Mouse (Mus musculus) macrophage (primary cell): ENCODE results near the gene Mbl2. TPM values are rescaled to one million over a fixed set of nuclear protein-coding genes. Genes with fewer than 3 reads are reported as not detected.
"Not testable (repeated sequence)": the region's sequence is repeated elsewhere in the genome, so short reads cannot be mapped to it uniquely, and the experiment has no call there.

Source experiments
- H3K27ac ChIP-seq: fragments of 350-480 bp; formaldehyde crosslinking; 2 replicates; pipeline ENCODE4 v1.9.0; 2021
- H3K36me3 ChIP-seq: fragments of 350-480 bp; formaldehyde crosslinking; 2 replicates; pipeline ENCODE4 v1.9.0; 2021; ENCODE audit errors: inconsistent target
- H3K4me3 ChIP-seq: fragments of 350-480 bp; formaldehyde crosslinking; 2 replicates; pipeline ENCODE4 v1.9.0; 2021; ENCODE audit errors: inconsistent target
- H3K79me2 ChIP-seq: fragments of 350-480 bp; formaldehyde crosslinking; 2 replicates; pipeline ENCODE4 v1.9.0; 2021; ENCODE audit errors: inconsistent target
- WGBS: methylation state at CpG from one replicate; pipeline ENCODE4 v1.1.7; 2026; ENCODE audit warnings: inconsistent platforms; ENCODE audit not compliant: missing documents; 5-methylcytosine and 5-hydroxymethylcytosine counted together
- polyA plus RNA-seq: library from polyadenylated mRNA; stranded (reverse); fragments of 250-400 nt; gene quantifications from 3 replicates; pipeline ENCODE4 v1.2.4, GENCODE M21; 2018; ENCODE audit warnings: inconsistent platforms
- total RNA-seq, 78 experiments: library from RNA; depleted of rRNA; stranded (reverse); fragments of 250-400 nt; gene quantifications; 1 replicate in 9 of 78; 2 replicates in 24 of 78; 3 replicates in 43 of 78; 4 replicates in 2 of 78; pipeline ENCODE4 v1.2.4; 2018; ENCODE audit warnings: inconsistent platforms in 56 of 78

Mbl2 gene
- total RNA-seq (2018; cell fraction: chromatin; rRNA removed): not detected
- total RNA-seq (2018; cell fraction: cytosol; rRNA removed): not detected
- total RNA-seq (2018; cell fraction: nucleus; rRNA removed): not detected
- polyA plus RNA-seq: not detected in 3 replicates

- 92% methylated on average over 3 of the region's 3 CpGs for WGBS
- H3K27ac ChIP-seq: no peak within 1 kb of the TSS
- H3K4me3 ChIP-seq: no peak within 1 kb of the TSS
- H3K36me3 ChIP-seq: no peaks in the 10 kb centered on the region
- no peaks in the 10 kb centered on the region for H3K79me2 ChIP-seq
Observed at GRCm38 (mm10) chr19:30232691-30233090, at the start of gene Mbl2. TSS of gene Mbl2 (plus strand) at chr19:30232942.

DNA sequence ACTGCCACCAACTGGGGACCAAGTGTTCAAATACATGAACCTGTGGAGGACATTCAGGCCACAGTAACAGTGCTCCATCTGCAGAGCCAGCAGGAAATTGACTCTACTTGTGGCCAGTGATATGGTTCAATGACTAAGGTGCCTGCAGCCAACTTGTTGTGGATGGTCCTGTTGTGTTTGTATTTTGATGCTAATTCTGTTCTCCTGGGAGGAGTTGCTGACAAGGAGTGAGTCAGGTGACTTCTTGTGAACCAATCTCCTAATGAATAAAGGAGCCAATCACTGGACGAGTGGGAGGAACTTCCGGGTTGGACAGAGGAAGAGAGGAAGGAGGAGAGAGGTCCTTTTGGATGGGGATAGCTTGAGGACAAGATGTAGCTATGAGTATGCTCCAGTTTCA lies 47.2 kb upstream of the Mbl2 start:
- Histone ChIP-seq H3K36me3 (no peaks in the 10 kb centered on the region), H3K4me3 (no peak overlapping the region), H3K79me2 (no peaks in the 10 kb centered on the region), H3K27ac (no peak overlapping the region)
- WGBS: 92% methylated on average over 2 of the region's 2 CpGs

DNA sequence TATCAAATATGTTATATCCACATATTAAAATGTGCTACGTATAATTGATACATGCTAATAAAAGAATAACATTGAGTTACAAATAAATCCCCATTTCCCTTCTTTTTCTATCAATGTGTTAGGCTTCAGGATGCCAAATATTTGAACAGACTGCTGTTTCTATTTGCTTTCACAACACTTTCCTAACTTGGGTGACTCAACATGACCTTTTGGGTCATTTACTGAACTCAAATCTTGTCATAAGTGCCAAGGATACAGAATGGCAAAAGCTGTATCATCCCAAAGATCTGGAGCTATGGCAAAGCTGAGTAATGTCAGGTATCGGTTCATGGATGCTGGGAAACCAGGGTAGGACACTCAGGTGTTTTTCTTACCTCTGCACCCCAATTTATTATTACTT lies 45.5 kb upstream of the Mbl2 start:
- Histone ChIP-seq H3K36me3 (no peaks in the 10 kb centered on the region), H3K27ac (no peak overlapping the region), H3K4me3 (no peak overlapping the region), H3K79me2 (no peaks in the 10 kb centered on the region)
- WGBS: 97% methylated on average over 2 of the region's 2 CpGs

DNA sequence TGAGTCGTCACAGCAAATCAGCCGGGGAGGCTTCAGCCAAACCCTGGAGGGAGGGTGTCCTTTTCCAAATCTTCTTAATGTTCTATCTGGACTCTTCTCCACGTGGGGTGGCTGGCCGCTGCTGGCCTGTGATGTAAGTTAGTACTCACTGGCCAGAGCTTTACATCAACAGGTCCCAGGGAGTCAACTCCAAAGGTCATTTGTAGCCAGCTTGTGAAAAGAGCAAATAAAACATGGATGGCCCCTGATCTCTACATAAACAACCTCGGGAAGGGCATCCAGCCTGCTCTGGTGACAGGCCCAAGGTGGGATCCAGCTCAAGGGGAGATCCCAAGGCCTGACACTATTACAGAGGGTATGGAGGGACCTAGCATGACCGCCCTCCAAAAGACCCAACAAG lies 37.7 kb upstream of the Mbl2 start:
- no peaks in the 10 kb centered on the region for H3K36me3 ChIP-seq
- no peak overlapping the region for H3K27ac ChIP-seq
- H3K4me3 ChIP-seq: no peak overlapping the region
- H3K79me2 ChIP-seq: no peaks in the 10 kb centered on the region
- 91% methylated on average over 6 of the region's 6 CpGs for WGBS

DNA sequence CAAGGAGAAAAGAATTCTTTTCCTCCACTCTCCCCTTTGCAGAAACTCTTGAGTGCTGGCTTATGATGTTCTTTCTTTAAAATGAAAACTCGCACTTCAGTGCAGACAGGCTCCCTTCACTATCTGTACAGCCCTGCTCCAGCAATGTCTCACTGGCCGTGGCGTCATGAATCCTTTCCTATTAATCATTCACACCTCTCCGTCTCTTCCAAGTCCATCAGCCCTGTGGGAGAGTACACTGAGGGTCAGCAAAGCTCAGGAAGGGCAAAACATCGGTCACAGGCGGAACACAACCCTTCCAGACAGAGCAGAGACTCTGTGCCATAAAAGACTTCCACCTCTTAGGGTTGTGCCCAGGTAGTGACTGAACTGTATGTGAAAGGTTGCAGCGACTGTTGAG lies 30.6 kb upstream of the Mbl2 start:
- no peaks in the 10 kb centered on the region for H3K36me3 ChIP-seq
- no peaks in the 10 kb centered on the region for H3K79me2 ChIP-seq
- no peak overlapping the region for H3K4me3 ChIP-seq
- H3K27ac ChIP-seq: no peak overlapping the region
- 89% methylated on average over 7 of the region's 7 CpGs for WGBS

GRCm38 (mm10) chr19:30205159-30205816 lies 27.5 kb upstream of the Mbl2 start:
- 25% methylated on average over 12 of the region's 12 CpGs for WGBS
- no peaks in the 10 kb centered on the region for H3K36me3 ChIP-seq
- no peaks in the 10 kb centered on the region for H3K79me2 ChIP-seq
- no peak overlapping the region for H3K4me3 ChIP-seq
- H3K27ac ChIP-seq: no peak overlapping the region

DNA sequence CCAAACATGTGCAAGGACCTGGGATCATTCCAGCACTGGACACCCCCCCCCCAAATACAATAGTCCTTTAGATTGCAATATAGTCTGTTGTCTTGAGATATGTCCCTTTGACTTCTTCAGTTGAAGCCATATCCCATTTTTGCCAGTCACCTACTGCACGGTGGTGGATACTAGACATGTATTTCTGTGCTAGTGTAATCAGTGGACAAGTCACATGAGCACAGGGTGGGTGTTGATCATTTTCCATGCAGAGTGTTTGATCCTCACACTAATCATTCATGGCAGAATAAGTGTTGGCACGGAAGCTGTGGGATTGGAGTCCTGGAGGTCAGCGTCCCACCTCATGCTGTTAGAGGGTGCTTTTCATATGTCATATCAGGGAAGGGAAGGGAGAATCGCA lies 26.9 kb upstream of the Mbl2 start:
- H3K27ac ChIP-seq: no peak overlapping the region
- H3K36me3 ChIP-seq: no peaks in the 10 kb centered on the region
- WGBS: 62% methylated on average over 3 of the region's 4 CpGs
- H3K4me3 ChIP-seq: no peak overlapping the region
- H3K79me2 ChIP-seq: no peaks in the 10 kb centered on the region

DNA sequence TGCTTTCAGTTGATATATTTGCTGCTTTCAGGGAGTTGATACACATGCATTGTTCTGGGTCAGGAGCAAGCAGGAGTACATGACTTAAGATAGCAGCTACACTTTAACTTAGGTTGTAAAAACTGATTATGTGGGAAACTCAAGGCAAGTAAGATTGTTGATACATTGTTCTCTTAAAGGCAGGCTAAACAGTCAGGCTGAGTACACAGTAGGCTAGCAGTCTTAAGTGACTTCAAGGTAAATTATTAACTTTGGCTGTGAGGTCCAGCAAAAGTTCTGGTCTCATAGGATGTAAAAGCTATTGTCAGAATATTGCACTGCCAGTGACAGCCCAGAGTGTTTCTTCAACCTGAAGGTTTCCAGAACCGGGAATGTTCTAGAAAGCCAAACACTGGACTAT lies 25.8 kb upstream of the Mbl2 start:
- Histone ChIP-seq H3K79me2 (no peaks in the 10 kb centered on the region), H3K27ac (no peak overlapping the region), H3K36me3 (no peaks in the 10 kb centered on the region), H3K4me3 (no peak overlapping the region)
- WGBS: 88% methylated on average over 1 of the region's 1 CpGs

DNA sequence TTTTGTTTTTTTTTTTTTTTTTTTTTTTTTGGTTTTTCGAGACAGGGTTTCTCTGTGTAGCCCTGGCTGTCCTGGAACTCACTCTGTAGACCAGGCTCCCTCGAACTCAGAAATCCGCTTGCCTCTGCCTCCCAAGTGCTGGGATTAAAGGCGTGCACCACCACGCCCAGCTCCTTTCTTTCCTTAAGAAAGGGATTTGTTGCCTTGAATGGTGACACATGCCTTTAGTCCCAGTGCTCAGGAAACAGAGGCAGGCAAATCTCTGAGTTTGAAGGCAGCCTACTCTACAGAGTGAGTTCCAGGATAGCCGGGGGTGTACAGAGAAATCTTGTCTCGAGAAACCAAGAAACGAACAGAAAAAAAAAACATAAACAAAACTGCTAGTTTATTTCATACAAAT lies 23.7 kb upstream of the Mbl2 start:
- not testable (repeated sequence) for H3K4me3 ChIP-seq, H3K36me3 ChIP-seq, H3K27ac ChIP-seq, H3K79me2 ChIP-seq
- 86% methylated on average over 7 of the region's 8 CpGs for WGBS

DNA sequence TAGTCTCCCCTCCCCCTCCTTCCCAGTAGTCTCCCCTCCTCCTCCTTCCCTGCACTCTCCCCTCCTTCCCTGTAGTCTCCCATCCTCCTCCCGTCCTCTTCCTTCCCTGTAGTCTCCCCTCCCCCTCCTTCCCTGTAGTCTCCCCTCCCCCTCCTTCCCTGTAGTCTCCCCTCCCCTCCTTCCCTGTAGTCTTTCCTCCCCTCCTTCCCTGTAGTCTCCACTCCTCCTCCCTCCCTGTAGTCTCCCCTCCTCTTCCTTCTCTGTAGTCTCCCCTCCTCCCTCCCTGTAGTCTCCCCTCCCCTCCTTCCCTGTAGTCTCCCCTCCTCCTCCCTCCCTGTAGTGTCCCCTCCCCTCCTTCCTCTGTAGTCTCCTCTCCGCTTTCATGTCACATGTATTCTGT lies 18.7 kb upstream of the Mbl2 start:
- Histone ChIP-seq H3K4me3 (no peak overlapping the region), H3K79me2 (no peaks in the 10 kb centered on the region), H3K27ac (no peak overlapping the region), H3K36me3 (no peaks in the 10 kb centered on the region)
- WGBS: 91% methylated on average over 1 of the region's 2 CpGs

- not testable (repeated sequence) for H3K27ac ChIP-seq, H3K79me2 ChIP-seq, H3K36me3 ChIP-seq, H3K4me3 ChIP-seq
- WGBS: 65% methylated on average over 2 of the region's 2 CpGs
Observed at GRCm38 (mm10) chr19:30215736-30216135, 17.0 kb upstream of the Mbl2 start.

DNA sequence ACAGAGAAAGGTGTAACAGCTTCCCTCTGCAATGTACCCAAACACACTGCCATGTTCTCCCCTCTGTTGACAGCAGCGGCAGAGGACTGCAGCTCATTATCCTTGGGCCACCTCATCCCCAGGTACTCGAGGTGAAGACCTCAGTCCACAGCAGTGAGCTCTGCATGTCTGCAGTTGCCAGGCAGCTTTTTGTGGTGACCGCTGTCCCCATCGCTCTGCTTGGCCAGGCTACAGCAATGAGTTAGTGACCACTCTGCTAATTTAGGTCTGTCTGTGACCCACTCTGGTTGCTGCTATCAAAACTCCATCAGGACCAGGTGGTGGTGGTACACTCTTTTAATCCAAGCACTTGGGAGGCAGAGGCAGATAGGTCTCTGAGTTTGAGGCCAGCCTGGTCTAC lies 16.6 kb upstream of the Mbl2 start:
- WGBS: 91% methylated on average over 4 of the region's 4 CpGs
- H3K27ac ChIP-seq: no peak overlapping the region
- no peak overlapping the region for H3K4me3 ChIP-seq
- H3K79me2 ChIP-seq: no peaks in the 10 kb centered on the region
- H3K36me3 ChIP-seq: no peaks in the 10 kb centered on the region

DNA sequence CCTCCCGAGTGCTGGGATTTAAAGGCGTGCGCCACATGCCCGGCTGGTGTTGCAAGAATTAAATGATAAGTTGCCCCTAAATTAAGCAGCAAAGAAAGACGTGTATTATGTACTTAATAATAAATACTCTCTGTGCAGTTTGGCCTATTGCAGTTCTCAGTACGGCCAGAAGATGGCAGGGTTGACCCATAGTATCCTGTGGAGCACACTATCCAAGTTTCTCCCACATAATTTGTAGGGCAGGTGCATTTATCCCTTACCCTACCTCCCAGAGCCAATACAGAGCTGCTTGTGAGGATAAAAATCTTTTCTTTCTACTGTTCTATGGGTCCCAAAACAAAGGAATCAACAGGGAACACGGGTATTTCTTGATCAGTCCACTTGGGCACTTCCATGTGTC lies 15.4 kb upstream of the Mbl2 start:
- Histone ChIP-seq H3K36me3 (no peaks in the 10 kb centered on the region), H3K4me3 (no peak overlapping the region), H3K27ac (no peak overlapping the region), H3K79me2 (no peaks in the 10 kb centered on the region)
- 26% methylated on average over 6 of the region's 7 CpGs for WGBS

- H3K27ac ChIP-seq, H3K79me2 ChIP-seq, H3K36me3 ChIP-seq, H3K4me3 ChIP-seq: not testable (repeated sequence)
- 91% methylated on average over 8 of the region's 8 CpGs for WGBS
Observed at GRCm38 (mm10) chr19:30222593-30222992, 10.1 kb upstream of the Mbl2 start.

DNA sequence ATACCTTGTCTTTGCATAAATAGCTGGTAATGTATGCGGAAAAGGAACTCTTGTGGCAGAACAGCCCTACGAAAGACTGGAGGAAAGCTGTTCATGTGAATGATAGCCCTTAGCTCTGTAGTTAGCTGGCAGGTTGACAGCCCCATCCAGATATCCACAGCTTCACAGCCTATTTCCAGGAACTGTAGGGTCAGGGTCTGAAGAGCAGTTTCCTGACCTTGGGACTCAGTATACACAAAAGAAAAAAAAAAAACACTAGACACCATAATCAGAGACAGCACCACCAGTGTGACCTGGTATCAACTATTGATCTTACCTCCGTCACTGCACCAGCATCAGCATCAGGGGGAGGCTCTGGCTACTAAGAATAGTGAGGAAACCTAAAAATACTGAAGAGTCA lies 3.3 kb upstream of the Mbl2 start:
- Histone ChIP-seq H3K79me2 (no peaks in the 10 kb centered on the region), H3K27ac (no peak overlapping the region), H3K4me3 (no peak overlapping the region), H3K36me3 (no peaks in the 10 kb centered on the region)
- 94% methylated on average over 3 of the region's 3 CpGs for WGBS

GRCm38 (mm10) chr19:30234416-30234815 lies 1.7 kb downstream of the Mbl2 start:
- no peak overlapping the region for H3K27ac ChIP-seq
- no peak overlapping the region for H3K4me3 ChIP-seq
- no peaks in the 10 kb centered on the region for H3K79me2 ChIP-seq
- WGBS: 97% methylated on average over 8 of the region's 8 CpGs
- no peaks in the 10 kb centered on the region for H3K36me3 ChIP-seq
